Mouse (Mus musculus) liver (tissue): ENCODE data around the gene Ccdc28a.

Experiments
- DNase-seq: peaks from one replicate; pipeline ENCODE4 v3.0.0-alpha.2; 2020; ENCODE audit warnings: mixed read lengths

The Ccdc28a gene

GRCm38 (mm10) chr10:18194156-18194555 lies 40.6 kb downstream of the Ccdc28a start:
- no peak for DNase-seq

DNA sequence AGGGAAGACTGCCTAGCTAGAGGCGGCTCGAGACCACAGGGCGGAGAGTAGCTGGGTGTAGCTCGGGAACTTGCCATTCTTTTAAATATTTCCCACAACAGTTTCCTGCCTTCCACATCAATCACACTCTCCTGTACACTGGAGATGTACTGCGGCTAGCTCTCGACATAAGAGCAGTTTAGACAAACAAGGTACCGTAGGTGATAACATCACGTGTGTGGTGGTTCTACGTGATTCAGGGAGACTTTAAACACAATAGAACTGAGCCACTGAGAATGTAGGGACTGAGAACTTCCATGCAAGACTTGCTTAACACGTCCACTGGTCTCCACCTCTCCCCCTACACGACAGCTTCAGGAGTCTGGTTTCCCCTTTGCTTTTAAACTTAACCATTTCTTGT lies 41.6 kb downstream of the Ccdc28a start:
- no peak for DNase-seq

GRCm38 (mm10) chr10:18191706-18192105 lies 43.1 kb downstream of the Ccdc28a start:
- no peak for DNase-seq

DNA sequence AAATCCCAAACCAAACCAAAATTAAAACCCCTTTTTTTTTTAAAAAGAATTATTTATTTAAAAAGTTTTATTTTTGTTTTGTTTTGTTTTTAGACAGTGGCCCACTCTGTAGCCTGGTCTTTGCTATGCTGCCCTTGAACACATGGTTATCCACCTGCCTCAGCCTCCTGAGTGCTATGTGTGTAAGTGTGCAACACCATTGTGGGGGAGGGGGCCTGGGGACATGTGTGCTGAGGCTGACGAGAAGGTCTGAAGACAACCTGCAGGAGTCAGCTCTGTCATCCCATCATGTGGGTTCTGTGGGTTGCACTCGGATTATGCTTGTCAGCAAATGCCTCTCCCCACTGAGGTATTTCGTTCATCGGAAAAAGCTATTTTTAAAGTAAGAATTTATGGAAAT lies 45.3 kb downstream of the Ccdc28a start:
- no peak for DNase-seq

GRCm38 (mm10) chr10:18188564-18188963 lies 46.2 kb downstream of the Ccdc28a start:
- no peak for DNase-seq

DNA sequence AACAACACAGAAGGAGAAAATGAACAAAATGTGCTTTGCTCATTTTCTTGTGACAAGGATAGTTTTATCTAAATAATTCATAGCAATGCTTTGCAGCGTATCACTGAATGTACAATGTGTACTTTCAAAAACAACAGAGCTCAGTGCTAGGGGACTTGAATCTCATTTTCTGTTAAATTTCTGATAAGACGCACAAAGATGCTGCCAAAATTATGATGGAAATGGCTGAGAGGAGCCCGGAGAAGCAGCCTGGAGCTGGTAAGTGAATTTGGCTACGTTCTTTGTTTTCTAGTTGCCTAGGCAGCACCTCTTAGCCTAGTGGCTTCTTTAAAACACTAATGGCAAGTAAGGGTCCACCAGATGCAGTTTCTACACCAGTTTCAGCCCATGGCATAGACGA lies 52.6 kb downstream of the Ccdc28a start:
- DNase-seq: no peak

DNA sequence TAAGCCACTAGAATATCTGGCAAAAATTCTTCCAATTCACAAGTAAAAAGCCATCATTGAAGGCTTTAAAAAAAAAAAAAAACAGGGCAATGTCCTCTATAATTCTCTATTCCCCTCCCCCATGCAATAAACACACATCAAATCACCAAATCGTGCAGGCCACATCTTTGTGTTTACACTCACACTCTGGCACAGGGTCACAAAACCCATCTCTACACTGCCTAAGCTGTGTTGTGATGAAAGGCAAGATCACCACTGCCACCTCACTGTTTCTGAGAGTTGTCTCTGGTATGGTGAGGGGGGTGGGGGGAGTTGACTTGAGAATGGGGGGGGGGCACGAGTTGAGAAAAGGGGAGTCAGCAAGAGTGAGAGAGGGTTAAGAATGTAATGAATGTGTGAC lies 57.5 kb downstream of the Ccdc28a start:
- DNase-seq: no peak

- DNase-seq: no peak
These were observed 58.1 kb downstream of the Ccdc28a start for GRCm38 (mm10) chr10:18176722-18177121.

DNA sequence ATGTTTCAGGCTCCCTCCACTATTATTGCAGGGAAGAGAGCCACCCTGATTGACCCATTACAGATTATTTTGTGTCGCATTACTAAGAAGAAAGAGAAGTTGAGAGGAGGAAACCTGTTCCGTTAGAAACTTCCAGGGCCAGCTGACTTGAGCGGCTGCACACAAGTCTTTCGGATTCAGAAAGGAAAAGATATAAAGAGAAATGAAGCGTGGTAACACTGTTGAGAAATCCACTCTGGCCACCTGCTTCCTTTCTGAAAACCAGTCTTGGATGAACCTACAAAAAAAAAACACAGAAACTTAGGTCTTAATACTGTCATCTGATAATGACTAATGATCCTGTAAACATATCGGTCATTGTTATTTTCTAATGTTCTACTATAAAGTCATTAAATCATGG lies 59.7 kb downstream of the Ccdc28a start:
- no peak for DNase-seq
